Mouse (Mus musculus) MEL (cell line): ENCODE measurements at regions not wholly inside any gene's neighbourhood (a gene's known extent, or its start where the extent isn't known, plus 50 kb on each side); places are given as distances from the start of the nearest gene placed in this dataset.

ENCODE experiments used
- DNase-seq: peaks from one replicate; pipeline ENCODE4 v3.0.0; 2011; ENCODE audit warnings: low read depth, low spot score
- H3K27ac ChIP-seq: 2 replicates; pipeline ENCODE4 v1.5.1; 2012; ENCODE audit warnings: low read depth, mild to moderate bottlenecking, control low read depth, low read length, moderate library complexity; ENCODE audit not compliant: control insufficient read depth
- H3K27me3 ChIP-seq, 2 experiments: fragments of 150-350 bp in 1 of 2; sonication (generic) in 1 of 2; 2 replicates each; pipeline ENCODE4 v1.6.1; 2012; ENCODE audit warnings: low read length in 2 of 2, mild to moderate bottlenecking in 2 of 2, improper control_type of control experiment in 1 of 2, moderate library complexity in 1 of 2; ENCODE audit not compliant: insufficient read depth in 2 of 2, control insufficient read depth in 1 of 2
- H3K36me3 ChIP-seq, 2 experiments: 2 replicates each; pipeline ENCODE4 v1.6.1; 2012 to 2014; ENCODE audit warnings: low read length in 2 of 2, improper control_type of control experiment in 1 of 2, inconsistent platforms in 1 of 2, mild to moderate bottlenecking in 1 of 2; ENCODE audit not compliant: insufficient read depth in 2 of 2, control insufficient read depth in 1 of 2
- H3K4me1 ChIP-seq, 2 experiments: fragments of 150-350 bp in 1 of 2; sonication (generic) in 1 of 2; 2 replicates each; pipeline ENCODE4 v1.6.1; 2012; ENCODE audit warnings: low read length in 2 of 2, improper control_type of control experiment in 1 of 2, mild to moderate bottlenecking in 1 of 2; ENCODE audit not compliant: insufficient read depth in 2 of 2, control insufficient read depth in 1 of 2
- H3K4me3 ChIP-seq, 2 experiments: fragments of 150-350 bp in 1 of 2; sonication (generic) in 1 of 2; 2 replicates each; pipeline ENCODE4 v1.5.1; 2012; ENCODE audit warnings: low read depth in 2 of 2, low read length in 2 of 2, mild to moderate bottlenecking in 2 of 2, moderate library complexity in 2 of 2, control low read depth in 1 of 2, improper control_type of control experiment in 1 of 2; ENCODE audit not compliant: control insufficient read depth in 1 of 2, insufficient read depth in 1 of 2
- H3K79me2 ChIP-seq: 2 replicates; pipeline ENCODE4 v1.6.1; 2012; ENCODE audit warnings: mild to moderate bottlenecking, low read length, moderate library complexity; ENCODE audit not compliant: control insufficient read depth, poor library complexity, insufficient read depth
- H3K9ac ChIP-seq: 2 replicates; pipeline ENCODE4 v1.6.1; 2012; ENCODE audit warnings: low read depth, mild to moderate bottlenecking, control low read depth, low read length, moderate library complexity; ENCODE audit not compliant: control insufficient read depth, poor library complexity, severe bottlenecking
- H3K9me3 ChIP-seq: fragments of 150-350 bp; sonication (generic); replicated peaks from 2 replicates; pipeline ENCODE4 v1.6.1; 2012; ENCODE audit warnings: mild to moderate bottlenecking, low read length, improper control_type of control experiment, moderate library complexity; ENCODE audit not compliant: insufficient read depth
- BHLHE40 ChIP-seq: IDR thresholded peaks from 2 replicates; pipeline ENCODE4 v1.6.1; 2012; ENCODE audit warnings: low read depth, mild to moderate bottlenecking, inconsistent platforms, low read length, improper control_type of control experiment, borderline replicate concordance
- CHD1 ChIP-seq: IDR thresholded peaks from 2 replicates; pipeline ENCODE4 v1.6.1; 2012; ENCODE audit warnings: low read depth, mild to moderate bottlenecking, inconsistent platforms, low read length, improper control_type of control experiment
- CHD2 ChIP-seq: IDR thresholded peaks from 2 replicates; pipeline ENCODE4 v1.6.1; 2011; ENCODE audit warnings: low read length, improper control_type of control experiment
- GATA1 ChIP-seq: IDR thresholded peaks from 2 replicates; pipeline ENCODE4 v1.6.1; 2011; ENCODE audit warnings: low read depth, low read length, improper control_type of control experiment
- MAZ ChIP-seq: IDR thresholded peaks from 2 replicates; pipeline ENCODE4 v1.6.1; 2012; ENCODE audit warnings: low read depth, mild to moderate bottlenecking, inconsistent platforms, low read length, improper control_type of control experiment
- MXI1 ChIP-seq: IDR thresholded peaks from 2 replicates; pipeline ENCODE4 v1.6.1; 2011; ENCODE audit warnings: mild to moderate bottlenecking, low read depth, low read length, improper control_type of control experiment
- MYB ChIP-seq: IDR thresholded peaks from 2 replicates; pipeline ENCODE4 v1.6.1; 2011; ENCODE audit warnings: mild to moderate bottlenecking, low read depth, low read length, improper control_type of control experiment
- MYC ChIP-seq: IDR thresholded peaks from 2 replicates; pipeline ENCODE4 v1.6.1; 2011; ENCODE audit warnings: low read depth, mild to moderate bottlenecking, low read length, improper control_type of control experiment, moderate library complexity
- NELFE ChIP-seq: IDR thresholded peaks from 2 replicates; pipeline ENCODE4 v1.6.1; 2011; ENCODE audit warnings: low read depth, low read length, improper control_type of control experiment
- NRF1 ChIP-seq: IDR thresholded peaks from 2 replicates; pipeline ENCODE4 v1.6.1; 2014; ENCODE audit warnings: low read depth, mild to moderate bottlenecking, inconsistent platforms, low read length, improper control_type of control experiment, moderate library complexity; ENCODE audit not compliant: poor library complexity, insufficient read depth, severe bottlenecking
- POLR2AphosphoS2 ChIP-seq: IDR thresholded peaks from 2 replicates; pipeline ENCODE4 v1.6.1; 2011; ENCODE audit warnings: low read length, improper control_type of control experiment
- POLR2AphosphoS5 ChIP-seq: IDR thresholded peaks from 2 replicates; pipeline ENCODE4 v1.6.1; 2012; ENCODE audit warnings: low read depth, borderline replicate concordance, mild to moderate bottlenecking, inconsistent platforms, low read length, moderate library complexity, mixed read lengths
- RAD21 ChIP-seq: IDR thresholded peaks from 2 replicates; pipeline ENCODE4 v1.6.1; 2011; ENCODE audit warnings: mild to moderate bottlenecking, low read depth, low read length, improper control_type of control experiment
- SIN3A ChIP-seq: IDR thresholded peaks from 2 replicates; pipeline ENCODE4 v1.6.1; 2012; ENCODE audit warnings: low read length, improper control_type of control experiment, inconsistent platforms
- SMC3 ChIP-seq: IDR thresholded peaks from 2 replicates; pipeline ENCODE4 v1.6.1; 2011; ENCODE audit warnings: low read depth, low read length, improper control_type of control experiment
- TAL1 ChIP-seq: IDR thresholded peaks from 2 replicates; pipeline ENCODE4 v1.6.1; 2012; ENCODE audit warnings: mild to moderate bottlenecking, inconsistent platforms, low read length, moderate library complexity, mixed read lengths
- TBP ChIP-seq: IDR thresholded peaks from 2 replicates; pipeline ENCODE4 v1.8.0; 2011; ENCODE audit warnings: low read depth, low read length, improper control_type of control experiment
- TCF12 ChIP-seq: IDR thresholded peaks from 2 replicates; pipeline ENCODE4 v1.6.1; 2014; ENCODE audit warnings: low read depth, mild to moderate bottlenecking, inconsistent platforms, low read length, improper control_type of control experiment, moderate library complexity
- UBTF ChIP-seq: IDR thresholded peaks from 2 replicates; pipeline ENCODE4 v1.6.1; 2012; ENCODE audit warnings: low read depth, mild to moderate bottlenecking, inconsistent platforms, low read length, improper control_type of control experiment, moderate library complexity, borderline replicate concordance; ENCODE audit not compliant: insufficient read depth
- USF1 ChIP-seq: IDR thresholded peaks from 2 replicates; pipeline ENCODE4 v1.6.1; 2014; ENCODE audit warnings: low read depth, mild to moderate bottlenecking, inconsistent platforms, low read length, improper control_type of control experiment, moderate library complexity
- USF2 ChIP-seq, 2 experiments: IDR thresholded peaks; 2 replicates each; pipeline ENCODE4 v1.6.1; 2011 to 2012; ENCODE audit warnings: improper control_type of control experiment in 2 of 2, low read length in 2 of 2, borderline replicate concordance in 1 of 2, inconsistent platforms in 1 of 2, low read depth in 1 of 2, mild to moderate bottlenecking in 1 of 2; ENCODE audit not compliant: insufficient read depth in 1 of 2
- ZC3H11A ChIP-seq: IDR thresholded peaks from 2 replicates; pipeline ENCODE4 v1.6.1; 2012; ENCODE audit warnings: low read depth, mild to moderate bottlenecking, inconsistent platforms, low read length, improper control_type of control experiment
- ZKSCAN1 ChIP-seq: IDR thresholded peaks from 2 replicates; pipeline ENCODE4 v1.6.1; 2012; ENCODE audit warnings: low read depth, mild to moderate bottlenecking, inconsistent platforms, low read length, improper control_type of control experiment, moderate library complexity

- H3K79me2 ChIP-seq = no peaks in the 10 kb centered on the region
- no peaks in the 10 kb centered on the region for H3K4me1 ChIP-seq
- no peak for DNase-seq
- no peak for TF ChIP-seq POLR2AphosphoS2
- TF ChIP-seq USF1 = no peak
- TF ChIP-seq NELFE = no peak
- no peak for TF ChIP-seq USF2 (IDR thresholded peaks at IDR 0.05; ENCODE audit: borderline replicate concordance in 1 of 2, insufficient read depth in 1 of 2, low read depth in 1 of 2, low read length in 2 of 2)
- no peak for TF ChIP-seq MYB
- TF ChIP-seq NRF1 = no peak
- no peak for TF ChIP-seq RAD21
- no peak for TF ChIP-seq TBP
- H3K27ac ChIP-seq = no peak overlapping the region
- no peak overlapping the region for H3K9ac ChIP-seq
- H3K36me3 ChIP-seq = no peaks in the 10 kb centered on the region
- H3K9me3 ChIP-seq = no peaks in the 10 kb centered on the region
- H3K27me3 ChIP-seq = no peaks in the 10 kb centered on the region
- no peak overlapping the region for H3K4me3 ChIP-seq
Observed at GRCm38 (mm10) chr3:147838816-147839215, 986.6 kb downstream of the Ttll7 start.

DNA sequence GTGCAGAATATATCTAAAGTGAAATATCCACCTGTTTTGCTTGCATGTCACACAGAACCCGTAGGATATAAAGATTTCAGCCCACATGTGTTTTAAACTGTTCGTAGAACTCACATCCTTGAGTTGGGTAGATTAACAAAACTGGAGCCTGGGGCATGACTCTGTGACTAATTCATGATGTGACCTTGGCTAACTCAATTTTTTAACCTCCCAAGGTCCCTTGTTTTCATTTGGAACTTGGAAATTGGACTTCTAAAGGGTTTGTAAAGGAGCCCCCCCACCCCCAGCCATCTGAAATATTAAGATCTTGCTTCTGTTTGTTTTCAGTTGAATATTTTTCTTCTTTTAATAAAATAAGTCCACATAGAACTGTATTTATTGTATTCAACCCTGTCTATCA is 983.5 kb downstream of the Ttll7 start:
- H3K36me3 ChIP-seq = no peaks in the 10 kb centered on the region
- TF ChIP-seq MYB (no peak), BHLHE40 (no peak), SMC3 (no peak), MYC (no peak), ZC3H11A (no peak), TAL1 (no peak)
- H3K4me1 ChIP-seq = no peaks in the 10 kb centered on the region
- no peak overlapping the region for H3K27ac ChIP-seq
- no peaks in the 10 kb centered on the region for H3K79me2 ChIP-seq
- no peak for DNase-seq
- no peaks in the 10 kb centered on the region for H3K9me3 ChIP-seq
- H3K4me3 ChIP-seq = no peak overlapping the region
- no peaks in the 10 kb centered on the region for H3K27me3 ChIP-seq
- H3K9ac ChIP-seq = no peak overlapping the region

DNA sequence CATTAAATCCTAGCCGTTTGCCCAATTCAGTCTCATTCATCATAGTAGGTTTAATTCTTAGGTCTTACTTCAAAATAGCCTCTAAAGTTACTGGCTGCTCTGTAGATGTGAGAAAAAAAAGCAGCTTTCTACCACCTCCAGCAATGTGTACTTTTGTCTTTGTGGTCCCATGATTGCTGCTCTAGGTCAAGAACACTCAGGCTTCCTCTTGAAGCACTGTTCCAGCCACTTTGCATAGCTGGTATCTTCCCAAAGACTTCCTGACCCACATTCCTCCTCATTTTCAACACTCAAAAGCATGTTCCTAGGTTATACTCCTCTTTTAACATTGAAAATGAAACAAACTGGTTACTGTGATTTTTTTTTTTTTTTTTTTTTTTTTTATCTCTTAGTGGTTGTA is 973.2 kb downstream of the Ttll7 start:
- H3K4me1 ChIP-seq = no peaks in the 10 kb centered on the region
- no peak for DNase-seq
- no peak for TF ChIP-seq USF1
- no peak for TF ChIP-seq POLR2AphosphoS2
- TF ChIP-seq MXI1 = no peak
- TF ChIP-seq CHD1 = no peak
- TF ChIP-seq TAL1 = no peak
- no peak for TF ChIP-seq TCF12
- TF ChIP-seq ZKSCAN1 = no peak
- TF ChIP-seq UBTF = no peak
- TF ChIP-seq POLR2AphosphoS5 = no peak
- TF ChIP-seq CHD2 = no peak
- TF ChIP-seq MAZ = no peak
- no peak for TF ChIP-seq MYB
- no peak for TF ChIP-seq GATA1
- no peak for TF ChIP-seq SIN3A
- no peaks in the 10 kb centered on the region for H3K9me3 ChIP-seq
- H3K4me3 ChIP-seq = no peak overlapping the region
- H3K9ac ChIP-seq = no peak overlapping the region
- H3K79me2 ChIP-seq = no peaks in the 10 kb centered on the region
- no peaks in the 10 kb centered on the region for H3K27me3 ChIP-seq
- no peak overlapping the region for H3K27ac ChIP-seq
- H3K36me3 ChIP-seq = no peaks in the 10 kb centered on the region
